Mouse (Mus musculus) midbrain, embryonic 12.5 days (tissue): ENCODE measurements around the gene Hic2. TPM values are rescaled to one million over a fixed set of nuclear protein-coding genes. Genes with fewer than 3 reads are reported as not detected.

Experiments used
- ATAC-seq: fragments of 200-750 bp; cut with Nextera tagmentation; 2 replicates; pipeline ENCODE4 v1.8.0; 2017; ENCODE audit warnings: low read depth, moderate TSS enrichment, moderate library complexity; ENCODE audit not compliant: low FRiP score
- H3K27ac ChIP-seq: fragments of 300-500 bp; sonication (generic); replicated peaks from 2 replicates; pipeline ENCODE4 v1.5.1; 2016; ENCODE audit warnings: mild to moderate bottlenecking
- H3K27me3 ChIP-seq: fragments of 300-500 bp; sonication (generic); 2 replicates; pipeline ENCODE4 v1.6.1; 2016; ENCODE audit warnings: mild to moderate bottlenecking
- H3K36me3 ChIP-seq: fragments of 300-500 bp; sonication (generic); 2 replicates; pipeline ENCODE4 v1.6.1; 2016
- H3K4me1 ChIP-seq: fragments of 300-500 bp; sonication (generic); 2 replicates; pipeline ENCODE4 v1.6.1; 2016
- H3K4me2 ChIP-seq: fragments of 300-500 bp; sonication (generic); replicated peaks from 2 replicates; pipeline ENCODE4 v1.6.1; 2016; ENCODE audit warnings: mild to moderate bottlenecking, moderate library complexity
- H3K4me3 ChIP-seq: fragments of 300-500 bp; sonication (generic); 2 replicates; pipeline ENCODE4 v1.5.1; 2016; ENCODE audit warnings: mild to moderate bottlenecking
- H3K9ac ChIP-seq: fragments of 300-500 bp; sonication (generic); replicated peaks from 2 replicates; pipeline ENCODE4 v1.6.1; 2016; ENCODE audit warnings: mild to moderate bottlenecking, moderate library complexity
- H3K9me3 ChIP-seq: fragments of 300-500 bp; sonication (generic); 2 replicates; pipeline ENCODE4 v1.6.1; 2016; ENCODE audit warnings: mild to moderate bottlenecking
- WGBS: fragments of 180-500 bp; shearing (Covaris S2); methylation state at CpG from one replicate; pipeline ENCODE4 v1.1.7; 2016; 5-methylcytosine and 5-hydroxymethylcytosine counted together
- polyA plus RNA-seq: library from polyadenylated mRNA; unstranded; fragments of >200 nt; fragmentation: Nextera tagmentation; extraction: Ambion mirVana; gene quantifications from 2 replicates; pipeline ENCODE4 v1.2.1, GENCODE M21; 2016

The Hic2 gene
- polyA plus RNA-seq, 1 experiment from 2014 or later: 15.3 TPM

DNA sequence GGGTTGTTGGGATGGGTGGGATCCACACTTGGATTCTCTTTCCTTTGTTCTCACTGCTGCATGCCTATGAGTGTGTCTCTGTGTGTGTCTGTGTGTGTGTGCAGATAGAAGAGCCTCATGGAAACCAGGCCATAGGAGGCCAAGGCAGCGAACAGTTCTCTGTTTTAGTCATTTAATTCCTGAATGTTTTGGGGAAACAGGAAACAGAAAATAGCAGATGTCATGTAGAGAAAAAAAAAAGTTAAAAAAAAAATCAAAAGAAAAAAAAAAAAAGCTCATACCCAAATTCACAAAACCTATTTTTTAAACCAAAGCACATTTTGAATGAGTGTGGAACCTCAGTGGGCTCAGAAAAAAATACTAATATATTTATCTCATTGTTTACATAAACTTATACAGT, 28.0 kb downstream of the Hic2 start:
- 95% methylated on average over 1 of the region's 1 CpGs for WGBS
- H3K9me3 ChIP-seq: no peaks in the 10 kb centered on the region
- no peak overlapping the region for H3K9ac ChIP-seq
- H3K36me3 ChIP-seq: peaks cover 59% of the 10 kb centered on the region
- H3K4me1 ChIP-seq: peaks cover 4% of the 10 kb centered on the region; the same call in 1 of the 2 replicates
- H3K27me3 ChIP-seq: no peaks in the 10 kb centered on the region
- no peak overlapping the region for H3K27ac ChIP-seq
- no peak overlapping the region for H3K4me2 ChIP-seq
- no peak for ATAC-seq
- no peak overlapping the region for H3K4me3 ChIP-seq

GRCm38 (mm10) chr16:17266113-17266512, 32.7 kb downstream of the Hic2 start:
- 80% methylated on average over 3 of the region's 3 CpGs for WGBS
- H3K9ac ChIP-seq: no peak overlapping the region
- H3K4me2 ChIP-seq: no peak overlapping the region
- peaks cover 4% of the 10 kb centered on the region; the same call in 1 of the 2 replicates for H3K4me1 ChIP-seq
- no peak overlapping the region for H3K4me3 ChIP-seq
- peaks cover 14% of the 10 kb centered on the region for H3K36me3 ChIP-seq
- no peak for ATAC-seq
- H3K27me3 ChIP-seq: no peaks in the 10 kb centered on the region
- peaks cover 8% of the 10 kb centered on the region; the same call in 1 of the 2 replicates for H3K9me3 ChIP-seq
- no peak overlapping the region for H3K27ac ChIP-seq

- H3K36me3 ChIP-seq: no peaks in the 10 kb centered on the region
- ATAC-seq: no peak
- H3K9ac ChIP-seq: no peak overlapping the region
- H3K27ac ChIP-seq: no peak overlapping the region
- 82% methylated on average over 5 of the region's 5 CpGs for WGBS
- H3K4me1 ChIP-seq: no peaks in the 10 kb centered on the region; the same call in 1 of the 2 replicates
- H3K27me3 ChIP-seq: no peaks in the 10 kb centered on the region
- no peak overlapping the region for H3K4me3 ChIP-seq
- H3K4me2 ChIP-seq: no peak overlapping the region
- peaks cover 8% of the 10 kb centered on the region; the same call in 1 of the 2 replicates for H3K9me3 ChIP-seq
These were observed 34.6 kb downstream of the Hic2 start for GRCm38 (mm10) chr16:17267937-17268336.

GRCm38 (mm10) chr16:17269872-17270271, 36.5 kb downstream of the Hic2 start:
- H3K4me3 ChIP-seq: no peak overlapping the region
- H3K4me2 ChIP-seq: no peak overlapping the region
- H3K36me3 ChIP-seq: no peaks in the 10 kb centered on the region
- H3K4me1 ChIP-seq: no peaks in the 10 kb centered on the region
- H3K9ac ChIP-seq: no peak overlapping the region
- no peak overlapping the region for H3K27ac ChIP-seq
- no peaks in the 10 kb centered on the region for H3K27me3 ChIP-seq
- WGBS: 94% methylated on average over 5 of the region's 5 CpGs
- peaks cover 8% of the 10 kb centered on the region; the same call in 1 of the 2 replicates for H3K9me3 ChIP-seq
- no peak for ATAC-seq

GRCm38 (mm10) chr16:17271124-17271523, 37.8 kb downstream of the Hic2 start:
- no peaks in the 10 kb centered on the region for H3K4me1 ChIP-seq
- peaks cover 8% of the 10 kb centered on the region; the same call in 1 of the 2 replicates for H3K9me3 ChIP-seq
- no peak for ATAC-seq
- no peak overlapping the region for H3K4me3 ChIP-seq
- H3K4me2 ChIP-seq: no peak overlapping the region
- H3K27me3 ChIP-seq: no peaks in the 10 kb centered on the region
- no peak overlapping the region for H3K9ac ChIP-seq
- no peaks in the 10 kb centered on the region for H3K36me3 ChIP-seq
- H3K27ac ChIP-seq: no peak overlapping the region
- 78% methylated on average over 4 of the region's 4 CpGs for WGBS

- no peak overlapping the region for H3K27ac ChIP-seq
- peaks cover 4% of the 10 kb centered on the region for H3K27me3 ChIP-seq
- no peak overlapping the region for H3K9ac ChIP-seq
- 85% methylated on average over 6 of the region's 6 CpGs for WGBS
- H3K36me3 ChIP-seq: no peaks in the 10 kb centered on the region
- no peak for ATAC-seq
- H3K4me2 ChIP-seq: no peak overlapping the region
- H3K4me3 ChIP-seq: no peak overlapping the region
- H3K9me3 ChIP-seq: peaks cover 8% of the 10 kb centered on the region; the same call in 1 of the 2 replicates
- H3K4me1 ChIP-seq: peaks cover 6% of the 10 kb centered on the region
These were observed 38.5 kb downstream of the Hic2 start for GRCm38 (mm10) chr16:17271856-17272255.

GRCm38 (mm10) chr16:17275721-17276120, 42.3 kb downstream of the Hic2 start, which contains the start of gene Tmem191c:
Tmem191c (plus strand) TSS chr16:17276077.
- WGBS: 55% methylated on average over 7 of the region's 7 CpGs
- peaks cover 4% of the 10 kb centered on the region; the same call in 1 of the 2 replicates for H3K9me3 ChIP-seq
- 0 out of 2 replicates have a peak, but pooled peaks have one; percentile 3 for ATAC-seq
- H3K27me3 ChIP-seq: peaks cover 37% of the 10 kb centered on the region
- H3K27ac ChIP-seq: peak within 1 kb of the TSS; percentile 78
- H3K4me3 ChIP-seq: peak within 1 kb of the TSS; percentile 54
- peaks cover 16% of the 10 kb centered on the region for H3K36me3 ChIP-seq
- peak within 1 kb of the TSS; percentile 59 for H3K9ac ChIP-seq
- H3K4me2 ChIP-seq: peak within 1 kb of the TSS; percentile 90
- H3K4me1 ChIP-seq: peaks cover 21% of the 10 kb centered on the region

- peak; percentile 88 for ATAC-seq
- WGBS: under 1% methylated on average over 62 of the region's 62 CpGs
- H3K4me1 ChIP-seq: peaks cover 21% of the 10 kb centered on the region
- peaks cover 23% of the 10 kb centered on the region for H3K36me3 ChIP-seq
- H3K27me3 ChIP-seq: peaks cover 37% of the 10 kb centered on the region
- H3K9me3 ChIP-seq: no peaks in the 10 kb centered on the region
- H3K4me2 ChIP-seq: peak overlapping the region; percentile 90
- peak overlapping the region; percentile 59 for H3K9ac ChIP-seq
- peak overlapping the region; percentile 78 for H3K27ac ChIP-seq
- H3K4me3 ChIP-seq: peak overlapping the region; percentile 54
These were observed 43.1 kb downstream of the Hic2 start for GRCm38 (mm10) chr16:17276164-17277151.

GRCm38 (mm10) chr16:17277342-17278211, 44.2 kb downstream of the Hic2 start:
- WGBS: 2% methylated on average over 59 of the region's 61 CpGs
- no peaks in the 10 kb centered on the region for H3K9me3 ChIP-seq
- H3K36me3 ChIP-seq: peaks cover 34% of the 10 kb centered on the region
- H3K4me3 ChIP-seq: peak overlapping the region; percentile 54
- H3K27me3 ChIP-seq: peaks cover 37% of the 10 kb centered on the region
- H3K27ac ChIP-seq: no peak overlapping the region
- H3K9ac ChIP-seq: peak overlapping the region; percentile 7; the same call in 1 of the 2 replicates
- peak overlapping the region; percentile 90 for H3K4me2 ChIP-seq
- peak; percentile 13; the same call in 1 of the 2 replicates for ATAC-seq
- peaks cover 21% of the 10 kb centered on the region for H3K4me1 ChIP-seq

DNA sequence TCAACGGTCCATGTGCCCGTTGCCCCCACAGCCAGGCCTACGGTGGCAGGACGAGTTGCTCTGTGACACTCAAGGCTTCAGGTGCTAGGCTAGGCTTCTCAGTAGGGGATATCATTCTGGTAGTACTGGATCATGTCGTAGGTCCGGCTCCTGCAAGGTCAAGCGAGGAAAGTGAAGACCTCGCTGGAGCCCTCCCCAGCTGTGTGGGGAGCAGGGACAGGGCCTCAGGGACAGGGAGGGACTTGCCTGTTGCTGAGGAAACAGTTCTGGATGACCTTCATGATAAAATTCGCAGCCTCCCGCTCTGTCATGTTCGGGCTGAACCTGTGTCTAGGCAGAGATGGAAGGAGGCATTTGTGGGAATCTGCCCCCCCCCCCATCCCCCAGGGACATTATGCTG, 47.1 kb downstream of the Hic2 start:
- peaks cover 62% of the 10 kb centered on the region for H3K36me3 ChIP-seq
- 88% methylated on average over 11 of the region's 11 CpGs for WGBS

GRCm38 (mm10) chr16:17283151-17283550, 49.8 kb downstream of the Hic2 start:
- no peaks in the 10 kb centered on the region for H3K9me3 ChIP-seq
- peaks cover 2% of the 10 kb centered on the region for H3K4me1 ChIP-seq
- peaks cover 20% of the 10 kb centered on the region for H3K27me3 ChIP-seq
- no peak overlapping the region for H3K9ac ChIP-seq
- WGBS: 93% methylated on average over 6 of the region's 6 CpGs
- H3K27ac ChIP-seq: no peak overlapping the region
- ATAC-seq: no peak
- H3K4me3 ChIP-seq: no peak overlapping the region
- no peak overlapping the region for H3K4me2 ChIP-seq
- peaks cover 84% of the 10 kb centered on the region for H3K36me3 ChIP-seq

More for the DNA sequence above, 47.1 kb downstream of the Hic2 start:
- Histone ChIP-seq H3K27me3 (peaks cover 37% of the 10 kb centered on the region), H3K4me2 (no peak overlapping the region), H3K9me3 (no peaks in the 10 kb centered on the region), H3K27ac (no peak overlapping the region), H3K4me3 (no peak overlapping the region), H3K9ac (no peak overlapping the region), H3K4me1 (peaks cover 21% of the 10 kb centered on the region)
- ATAC-seq: no peak
